Mouse (Mus musculus) adrenal gland, postnatal 4 days (tissue): Measurements from ENCODE around the gene Gm49776. TPM values are rescaled to one million over a fixed set of nuclear protein-coding genes. Genes with fewer than 3 reads are reported as not detected.
"Not testable (repeated sequence)": the region's sequence is repeated elsewhere in the genome, so short reads cannot be mapped to it uniquely, and the experiment has no call there.

Experiments used
- DNase-seq, 2 experiments: peaks; one replicate each; pipeline ENCODE4 v3.0.0; 2021 to 2022; ENCODE audit warnings: low spot score in 2 of 2, mixed read lengths in 2 of 2
- long read RNA-seq, 2 experiments: library from polyadenylated mRNA; stranded (forward); transcript quantifications; one replicate each; pipeline ENCODE4 v2.0.0; 2021
- total RNA-seq, 2 experiments: library from RNA; stranded (reverse); gene quantifications; 2 replicates each; pipeline ENCODE4 v1.2.3; 2021

Gene Gm49776
- total RNA-seq = not detected
- long read RNA-seq, experiment 1 = 0 reads
- long read RNA-seq, experiment 2 = 0 reads

DNA sequence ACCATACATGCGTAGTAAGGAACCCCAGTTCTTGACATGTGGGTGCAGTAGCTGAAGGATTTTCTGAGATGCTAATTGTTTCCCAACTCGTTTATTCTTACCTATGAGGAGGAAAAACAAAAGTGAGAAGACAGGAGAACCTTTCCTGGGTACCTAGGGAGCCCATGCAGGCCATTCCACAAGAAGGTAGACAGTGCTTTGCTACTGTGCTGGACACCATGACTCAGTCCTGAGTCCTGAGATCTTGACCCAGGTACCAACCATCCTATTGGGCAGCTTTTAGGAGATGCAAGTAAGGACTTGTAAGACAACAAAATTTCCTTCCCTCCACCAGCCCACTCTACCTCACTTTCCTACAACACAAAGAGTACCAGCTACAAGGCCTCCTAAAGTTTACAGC lies at the start of gene Gm49776:
TSS of gene Gm49776 (minus strand) at position 101 of the 400 bp plus-strand sequence.
- no peak for DNase-seq

DNA sequence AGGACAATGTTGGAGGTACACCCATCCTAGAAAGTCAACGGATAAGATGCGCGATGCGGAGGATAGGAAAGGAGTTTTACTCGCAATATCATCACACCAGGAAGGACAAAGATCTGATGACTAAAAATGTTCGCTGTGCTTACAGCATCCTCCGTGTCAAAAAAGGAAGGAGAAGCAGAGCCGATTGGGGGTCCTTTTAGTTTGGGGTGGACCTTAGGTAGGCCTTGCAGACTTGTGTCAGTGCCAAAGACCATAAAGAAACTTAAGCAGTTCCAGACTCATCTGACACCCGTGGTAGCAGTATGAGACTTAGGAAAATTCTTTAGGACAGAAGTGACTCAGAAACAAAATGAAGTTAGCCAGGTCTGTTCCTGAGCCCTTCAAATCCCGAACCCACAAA lies 31.5 kb upstream of the Gm49776 start:
- not testable (repeated sequence) for DNase-seq

DNA sequence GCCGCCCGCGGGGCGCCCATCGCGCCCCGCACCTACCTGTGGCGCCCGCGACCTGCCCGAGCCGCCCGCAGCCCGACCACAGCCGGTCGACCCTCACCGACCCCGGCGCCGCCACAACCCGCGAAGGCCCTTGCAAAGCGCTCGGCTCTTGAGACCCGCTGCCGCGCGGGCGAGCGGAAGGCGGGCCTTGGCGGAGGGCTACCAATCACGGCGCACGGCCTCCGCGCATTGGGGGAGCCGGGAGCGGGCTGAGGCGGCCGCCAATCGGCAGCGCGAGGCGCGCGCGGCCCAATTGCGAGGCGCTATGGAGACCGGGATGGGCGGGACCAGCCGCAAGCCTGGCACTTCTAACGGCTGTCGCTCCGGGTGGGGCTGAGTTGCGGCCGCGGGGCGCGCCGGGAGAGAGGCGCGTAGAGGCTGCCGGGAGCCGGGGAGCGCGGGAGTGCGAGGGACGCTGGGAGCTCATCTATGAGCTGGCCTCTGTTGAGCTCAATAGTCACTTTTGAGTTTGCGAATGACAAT lies 31.0 kb upstream of the Gm49776 start, which contains the start of gene Dgcr8:
TSS of gene Dgcr8 (minus strand) at position 180 of the 522 bp plus-strand sequence.
- peak; percentile 92 to 95 for DNase-seq

DNA sequence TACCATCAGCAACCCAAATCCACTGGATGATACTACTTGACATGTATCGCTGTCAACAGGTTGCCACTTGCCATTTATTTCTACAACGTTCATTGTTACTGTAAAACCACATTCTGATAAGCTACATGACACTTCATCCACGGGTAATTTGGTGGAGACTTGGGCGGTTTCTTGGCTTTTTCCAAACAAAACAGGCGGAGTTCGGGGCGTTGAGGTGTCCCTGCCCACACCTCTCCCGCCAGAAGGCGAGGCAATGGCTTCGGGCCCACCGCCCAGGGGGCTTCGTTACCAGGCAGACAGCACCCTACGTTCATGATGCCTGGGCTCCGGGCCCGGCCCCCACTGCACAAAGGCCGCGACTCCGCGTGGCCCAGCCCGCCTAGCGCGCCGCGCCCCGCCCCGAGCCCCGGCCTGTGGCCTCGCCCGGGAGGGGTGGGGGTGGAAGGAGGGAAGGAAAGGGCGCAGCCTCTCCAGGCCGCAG lies 30.5 kb upstream of the Gm49776 start:
- DNase-seq = peak in 1 of 2 experiments; percentile 64

DNA sequence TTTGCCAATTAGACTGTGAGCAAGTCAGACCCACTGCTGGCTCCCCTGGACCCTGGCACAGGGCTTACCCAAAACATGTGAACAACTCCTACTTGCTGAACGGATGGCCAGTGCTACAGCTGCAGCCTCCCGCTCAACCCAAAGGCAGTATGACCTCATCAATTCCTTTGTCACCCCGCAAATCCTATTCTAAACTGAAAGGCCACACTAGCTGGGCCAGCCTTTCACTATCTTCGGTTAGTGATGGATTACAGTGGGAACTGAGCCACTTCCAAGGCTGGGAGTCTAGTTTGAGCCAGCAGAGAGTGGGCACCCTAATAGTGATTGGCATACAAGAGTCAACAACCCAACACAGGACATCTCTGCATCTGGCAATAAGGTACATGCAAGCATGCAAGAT lies 30.0 kb upstream of the Gm49776 start:
- no peak for DNase-seq

DNA sequence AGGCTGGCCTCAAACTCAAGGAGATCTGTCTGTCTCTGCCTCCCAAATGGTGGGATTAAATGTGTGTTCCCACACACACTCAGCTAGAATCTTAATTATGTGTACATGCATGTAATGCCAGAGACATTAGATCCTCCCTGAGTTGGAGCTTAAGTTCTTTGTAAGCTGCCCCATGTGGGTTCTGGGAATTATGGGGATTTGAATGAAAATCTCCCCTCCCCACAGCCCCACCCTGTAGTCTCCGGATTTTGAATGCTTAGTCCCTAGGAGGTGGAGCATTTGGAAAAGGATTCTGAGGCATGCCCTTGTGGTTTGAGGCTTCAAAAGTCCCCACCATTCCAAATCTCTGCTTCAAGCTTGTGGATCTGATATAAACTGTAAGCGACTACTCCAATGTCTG lies 17.0 kb upstream of the Gm49776 start:
- DNase-seq = no peak

DNA sequence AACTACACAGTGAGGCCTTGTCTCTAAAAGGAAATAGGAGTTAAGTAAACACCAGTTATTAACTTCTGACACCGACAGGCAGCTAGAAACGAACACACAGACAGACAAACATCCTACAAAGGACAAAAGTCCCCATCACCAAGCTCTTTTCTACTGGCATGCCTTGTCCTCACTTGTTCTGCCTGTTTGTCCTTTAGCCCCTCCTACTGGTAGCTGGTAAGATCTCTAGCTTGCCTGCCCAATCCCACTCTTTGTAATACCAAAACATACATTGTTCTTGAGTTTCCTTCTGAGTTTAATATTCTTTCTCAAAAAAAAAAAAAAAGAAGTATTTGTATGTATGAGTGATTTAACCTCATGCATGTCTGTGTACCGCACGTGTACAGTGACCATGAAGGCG lies 10.1 kb upstream of the Gm49776 start:
- DNase-seq = no peak

DNA sequence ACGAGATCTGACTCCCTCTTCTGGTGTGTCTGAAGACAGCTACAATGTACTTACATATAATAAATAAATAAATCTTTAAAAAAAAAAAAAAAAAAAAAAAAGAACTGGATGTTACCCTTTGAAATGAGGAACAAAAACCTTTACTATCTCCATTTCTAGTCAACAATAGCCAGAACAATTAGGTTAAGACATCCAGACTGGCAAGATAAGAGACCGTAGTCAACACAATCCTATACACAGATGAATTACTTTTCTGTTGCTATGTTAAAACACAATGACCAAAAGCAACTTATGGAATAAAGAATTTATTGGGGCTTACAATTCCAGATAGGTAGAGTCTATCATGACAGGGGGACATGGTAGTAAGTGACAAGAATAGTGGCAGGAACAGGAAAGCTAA lies 6.9 kb upstream of the Gm49776 start:
- no peak for DNase-seq

DNA sequence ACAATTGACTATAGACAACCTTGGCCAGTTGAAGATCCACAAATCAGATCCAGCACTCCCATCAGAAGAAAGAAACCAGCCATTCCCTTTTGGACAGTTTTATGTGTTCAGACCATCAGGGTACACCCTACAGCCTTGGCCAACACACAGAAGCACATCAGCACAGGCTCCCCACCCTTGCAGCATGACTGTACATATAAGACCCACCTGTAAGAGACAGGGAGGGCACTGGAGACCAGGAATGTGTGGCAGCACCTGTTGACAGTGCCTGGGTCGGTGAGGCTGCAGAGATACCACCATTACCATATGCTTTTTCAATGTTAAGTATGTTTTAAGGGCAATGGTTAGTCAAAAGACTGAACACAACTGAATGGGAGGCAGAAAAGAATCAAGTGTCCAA lies 4.3 kb downstream of the Gm49776 start:
- no peak for DNase-seq

DNA sequence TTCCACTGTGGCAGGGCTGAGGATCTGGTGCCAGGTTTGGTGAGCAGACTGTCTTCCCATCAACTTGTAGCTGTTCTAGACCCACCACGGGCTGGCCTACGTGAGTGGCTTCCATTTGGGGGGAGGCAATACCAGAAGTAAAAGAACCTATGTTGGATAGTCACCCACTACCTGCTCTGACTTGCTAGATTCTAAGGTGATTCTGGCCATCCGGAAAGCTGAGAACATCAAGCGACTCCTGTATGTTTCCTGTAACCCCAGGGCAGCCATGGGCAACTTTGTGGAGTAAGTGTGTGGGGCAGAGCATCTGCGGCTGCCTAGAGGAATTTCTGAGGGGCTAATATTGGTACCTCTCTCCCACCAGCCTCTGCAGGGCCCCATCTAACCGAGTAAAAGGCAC lies 5.4 kb downstream of the Gm49776 start:
- DNase-seq = no peak

DNA sequence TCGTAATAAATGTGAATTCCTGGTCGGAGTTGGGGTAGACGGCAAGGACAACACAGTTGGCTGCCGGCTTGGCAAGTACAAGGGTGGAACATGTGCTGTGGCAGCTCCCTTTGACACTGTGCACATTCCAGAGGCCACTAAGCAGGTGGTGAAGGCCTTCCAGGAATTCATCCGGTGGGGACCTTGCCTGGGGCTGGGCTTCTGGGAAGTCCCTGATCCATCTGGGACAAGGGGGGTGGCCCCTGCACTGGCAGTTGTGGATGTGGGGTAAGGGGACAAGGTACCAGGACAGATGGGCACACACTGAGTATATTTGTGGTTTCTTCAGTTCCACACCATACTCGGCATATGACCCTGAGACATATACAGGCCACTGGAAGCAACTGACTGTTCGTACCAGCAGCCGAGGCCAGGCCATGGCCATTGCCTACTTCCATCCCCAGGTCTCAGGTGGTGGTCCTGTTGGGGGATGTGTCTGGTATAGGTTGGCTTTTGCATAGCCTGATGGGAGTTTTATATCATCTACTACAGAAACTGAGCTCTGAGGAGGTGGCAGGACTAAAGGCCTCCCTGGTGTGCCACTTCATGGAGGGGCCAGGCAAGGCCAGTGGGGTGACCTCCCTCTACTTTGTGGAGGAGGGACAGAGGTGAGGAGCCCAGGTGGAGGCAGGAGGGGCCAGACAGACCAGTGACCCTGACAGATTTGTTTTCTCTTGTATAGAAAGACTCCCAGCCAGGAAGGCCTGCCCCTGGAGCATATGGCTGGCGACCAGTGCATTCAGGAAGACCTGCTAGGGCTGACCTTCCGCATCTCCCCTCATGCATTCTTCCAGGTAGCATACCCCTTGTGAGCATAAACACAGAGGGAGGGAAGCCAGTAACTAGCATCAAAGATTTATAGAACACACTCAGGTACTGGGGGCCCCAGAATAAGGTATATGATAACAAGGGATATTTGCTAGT lies 7.0 kb downstream of the Gm49776 start:
- DNase-seq = no peak

DNA sequence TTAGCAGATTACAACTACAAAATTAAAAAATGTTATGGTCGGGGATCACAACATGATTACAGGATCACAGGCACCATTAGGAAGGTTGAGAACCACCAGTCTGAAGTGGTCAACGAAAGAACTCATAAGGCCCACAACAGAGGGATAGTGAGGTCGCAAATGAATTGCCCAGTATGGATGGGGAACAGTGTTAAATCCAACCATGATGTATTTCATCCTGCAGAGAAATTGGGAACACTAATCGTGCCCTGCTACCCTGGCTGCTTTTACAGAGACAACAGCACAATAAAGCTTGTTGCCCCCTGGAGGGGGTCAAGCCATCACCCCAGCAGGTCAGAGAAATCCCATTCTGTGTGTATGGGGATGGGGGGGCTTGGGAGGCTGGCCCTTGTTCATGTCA lies 7.9 kb downstream of the Gm49776 start:
- no peak for DNase-seq

DNA sequence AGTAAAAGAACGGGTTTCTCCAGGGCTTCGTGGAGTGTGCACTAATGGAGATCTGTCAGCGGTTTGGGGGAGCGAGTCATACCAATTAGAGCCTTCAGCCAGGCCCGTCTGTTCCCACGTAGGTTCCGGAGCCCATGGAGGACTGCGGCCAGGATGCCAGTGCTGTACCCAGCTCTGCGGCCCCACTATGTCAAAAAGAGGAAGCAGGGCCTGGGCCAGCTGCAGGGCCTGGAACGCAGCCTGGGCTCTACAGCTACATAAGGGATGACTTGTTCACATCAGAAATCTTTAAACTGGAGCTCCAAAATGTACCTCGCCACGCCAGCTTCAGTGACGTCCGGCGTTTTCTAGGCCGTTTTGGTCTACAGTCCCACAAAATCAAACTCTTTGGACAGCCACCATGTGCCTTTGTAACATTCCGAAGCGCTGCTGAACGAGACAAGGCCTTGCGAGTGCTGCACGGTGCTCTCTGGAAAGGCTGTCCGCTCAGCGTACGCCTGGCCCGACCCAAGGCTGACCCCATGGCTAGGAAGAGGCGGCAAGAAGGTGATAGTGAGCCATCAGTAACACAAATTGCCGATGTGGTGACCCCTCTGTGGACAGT lies 8.7 kb downstream of the Gm49776 start:
- DNase-seq = no peak

DNA sequence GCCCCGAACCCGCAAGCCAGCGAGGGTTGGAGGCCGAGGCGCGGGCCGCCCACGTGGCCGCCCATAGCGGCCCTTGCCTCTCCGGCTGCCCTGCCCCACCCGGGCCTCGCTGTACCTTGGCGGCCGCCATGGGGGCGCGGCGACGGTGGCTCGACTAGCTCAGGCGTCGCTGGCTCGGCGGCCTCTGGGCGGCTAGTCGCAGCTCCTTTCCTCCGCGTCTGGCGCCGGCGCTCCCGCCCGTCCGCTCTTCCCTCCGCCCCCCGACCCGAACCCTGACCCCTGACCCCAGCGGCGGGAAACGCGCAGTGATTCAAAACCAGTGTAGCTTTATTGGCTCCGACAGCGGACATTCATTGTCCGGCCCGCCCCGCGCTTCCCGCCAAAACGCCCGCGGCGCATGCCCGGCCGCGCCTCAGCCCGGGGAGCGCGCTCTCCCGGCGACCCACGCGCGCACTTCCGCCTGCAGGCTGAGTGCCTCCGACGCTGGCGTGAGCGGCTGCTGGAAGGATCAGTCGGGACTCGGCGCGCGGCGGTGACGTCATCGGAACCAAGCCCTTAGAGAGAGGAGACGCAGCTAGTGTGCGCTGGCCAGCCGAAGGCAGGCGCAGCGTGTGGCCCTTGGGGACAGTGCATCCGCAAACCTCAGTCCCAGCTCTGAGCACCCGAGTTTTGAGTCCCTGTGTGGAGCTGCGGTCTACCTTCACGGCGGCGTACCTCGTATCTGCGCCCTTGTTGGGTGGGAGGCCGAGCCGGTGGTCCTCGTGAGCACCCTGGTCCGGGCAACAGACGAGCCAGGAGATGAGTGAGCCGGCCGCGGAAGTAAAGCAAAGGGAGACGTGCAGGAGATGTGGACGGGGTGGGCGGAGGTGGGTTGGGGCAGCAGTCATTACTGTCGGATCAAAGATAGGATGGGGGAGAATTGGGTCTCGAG lies 9.4 kb downstream of the Gm49776 start, which contains the start of the genes Trmt2a and Ranbp1:
TSS of gene Trmt2a (plus strand) at position 247 of the 931 bp plus-strand sequence.
TSS of gene Ranbp1 (minus strand) at position 300 of the 931 bp plus-strand sequence.
- DNase-seq = peak; percentile 96 to 98

DNA sequence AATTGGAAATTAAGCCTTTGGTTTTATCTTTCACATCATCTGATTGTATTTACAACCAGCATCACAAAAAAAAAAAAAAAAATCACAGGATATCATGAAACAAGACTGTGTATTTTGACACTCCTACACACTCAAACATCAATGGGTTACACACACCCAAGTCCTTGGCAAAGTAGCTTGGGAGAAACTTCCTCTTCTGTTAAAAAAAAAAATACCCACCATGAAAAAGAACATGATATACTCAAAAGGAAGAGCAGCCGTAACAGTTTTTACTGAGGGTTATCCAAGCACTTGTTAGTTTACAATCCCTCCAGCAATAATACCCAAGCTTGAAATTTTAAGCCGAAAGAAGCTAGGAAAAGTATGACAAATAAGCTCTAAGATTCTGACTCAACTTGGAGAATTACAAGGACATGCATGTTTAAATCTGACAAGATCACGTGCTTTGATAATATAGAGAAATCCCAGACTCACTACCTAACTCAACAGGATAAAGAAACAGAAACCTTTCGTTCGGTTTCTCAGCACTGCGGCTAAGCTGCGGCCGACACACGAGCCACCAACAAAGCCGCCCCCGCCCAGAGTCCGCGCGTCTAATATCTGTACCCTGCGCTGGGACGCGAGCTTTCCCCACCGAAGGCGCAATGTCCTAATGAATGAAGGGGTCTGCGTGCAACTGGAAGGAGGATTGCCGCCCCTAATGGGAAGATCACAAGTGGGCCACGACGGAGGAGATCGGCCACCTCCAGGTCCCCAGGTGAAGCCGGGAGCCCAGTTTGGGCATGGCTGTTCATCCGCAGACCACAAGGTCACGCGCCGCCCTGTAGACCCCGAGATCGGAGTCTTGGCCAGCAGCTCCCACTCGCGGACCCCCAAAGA lies 10.4 kb downstream of the Gm49776 start:
- DNase-seq = no peak

DNA sequence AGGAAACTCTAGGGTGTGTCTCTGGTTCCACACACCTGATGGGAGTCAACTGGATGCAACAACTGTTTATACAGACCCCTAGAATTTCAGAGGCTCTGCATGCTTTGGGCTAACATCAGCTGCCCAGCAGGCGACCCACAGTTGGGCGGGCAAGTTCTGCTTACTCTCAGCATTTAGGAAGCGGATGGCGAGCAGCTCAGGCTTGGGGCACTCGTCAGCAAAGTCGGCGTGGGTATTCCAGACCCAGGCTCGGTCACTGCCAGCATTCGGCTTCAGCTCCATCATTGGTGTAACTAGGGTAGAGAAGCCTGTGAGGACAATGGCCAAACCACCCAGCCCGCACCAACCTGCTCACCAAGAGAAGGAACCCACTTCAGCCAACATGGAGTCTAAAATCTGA lies 16.5 kb downstream of the Gm49776 start:
- DNase-seq = no peak

DNA sequence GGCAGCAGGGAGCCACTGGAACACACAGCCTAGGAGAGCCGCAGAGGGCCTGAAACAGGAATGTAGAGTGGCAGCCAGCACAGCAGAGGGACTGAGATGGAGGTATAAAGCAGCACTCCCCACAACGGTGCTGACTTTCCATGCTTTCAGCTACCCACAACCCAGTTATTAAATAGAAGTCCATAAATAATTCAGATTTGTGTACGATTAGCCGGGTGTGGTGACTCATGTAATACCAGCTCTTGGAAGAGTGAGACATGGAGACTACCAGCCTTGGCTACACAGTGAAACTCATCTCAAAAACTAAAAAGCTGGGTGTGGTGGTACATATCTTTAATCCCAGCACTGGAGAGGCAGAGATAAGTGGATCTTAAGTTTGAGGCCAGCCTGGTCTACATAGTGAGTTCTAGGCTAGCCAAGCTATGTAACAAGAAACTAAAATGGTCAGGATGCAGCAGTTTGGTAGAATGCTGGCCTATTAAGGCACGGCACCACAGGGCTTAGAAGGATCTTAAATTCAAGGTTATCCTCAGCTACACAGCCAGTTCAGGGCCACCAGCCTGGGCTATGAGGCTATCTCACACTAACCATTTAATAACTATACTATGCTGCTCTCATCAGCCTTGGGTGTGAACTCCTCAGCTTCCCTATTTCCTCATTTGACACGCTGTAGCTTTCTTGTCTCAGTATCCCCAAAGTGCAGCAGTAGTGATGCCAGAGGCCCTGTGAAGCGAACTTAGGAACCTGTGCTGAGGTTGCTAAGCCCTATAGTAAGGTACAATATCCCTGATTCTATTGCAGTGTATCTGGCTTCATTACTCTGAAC lies 21.2 kb downstream of the Gm49776 start:
- DNase-seq = no peak

DNA sequence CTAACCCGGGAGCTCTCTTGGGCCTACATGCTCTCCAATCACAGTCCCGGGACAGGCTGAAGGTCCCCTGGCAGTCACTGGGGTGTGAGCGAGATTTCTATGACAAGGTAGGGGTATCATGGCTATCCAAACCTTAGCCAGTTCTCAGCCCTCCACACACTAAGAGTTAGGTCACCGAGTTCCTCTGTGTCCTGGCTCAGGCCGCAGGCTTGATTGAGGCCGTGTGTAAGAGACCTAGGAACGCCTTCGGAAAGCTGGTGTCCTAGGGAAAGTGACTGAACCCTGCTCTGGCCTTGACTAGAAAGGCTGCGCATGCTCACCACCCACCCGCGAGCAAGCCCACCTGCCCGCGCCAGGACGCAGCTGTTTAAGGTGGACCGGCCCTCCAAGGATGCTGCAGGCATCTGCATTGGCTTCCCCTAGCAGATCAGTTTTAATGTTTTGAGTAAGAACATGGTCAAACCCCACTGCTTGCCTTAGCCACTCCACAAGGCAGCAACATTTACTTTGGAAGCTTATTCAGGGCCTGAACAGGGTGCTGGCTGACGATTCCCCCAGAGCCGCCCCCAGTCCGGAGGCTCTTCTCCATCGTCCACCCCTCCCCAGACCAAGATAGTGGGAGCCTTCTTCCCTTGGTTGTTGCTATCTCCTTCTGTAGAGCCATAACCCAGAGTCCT lies 22.6 kb downstream of the Gm49776 start:
- DNase-seq = peak in 1 of 2 experiments; percentile 48
